Mouse (Mus musculus): Measurements from ENCODE around the gene Phf7. TPM values are rescaled to one million over a fixed set of nuclear protein-coding genes. Genes with fewer than 3 reads are reported as not detected.

The Phf7 gene
- polyA plus RNA-seq, 1 experiment from 2014 or later = 8.6 TPM

- Histone ChIP-seq H3K4me3 (ENCODE audit: low read depth, low read length) (no peak overlapping the region), H3K36me3 (ENCODE audit: control insufficient read depth, insufficient read depth) (peaks cover 6% of the 10 kb centered on the region; the same call in 1 of the 2 replicates), H3K9me3 (ENCODE audit: control insufficient read depth) (no peaks in the 10 kb centered on the region), H3K9ac (ENCODE audit: low read depth, low read length) (no peak overlapping the region), H3K4me2 (replicated peaks; ENCODE audit: low read depth) (no peak overlapping the region), H3K27me3 (replicated peaks; ENCODE audit: control insufficient read depth, insufficient read depth, low read length) (no peaks in the 10 kb centered on the region), H3K4me1 (replicated peaks; ENCODE audit: control insufficient read depth, insufficient read depth, low read length) (no peaks in the 10 kb centered on the region), H3K27ac (ENCODE audit: low read depth, low read length) (no peak overlapping the region)
- ATAC-seq = no peak
- TF ChIP-seq CTCF (IDR thresholded peaks at IDR 0.05; ENCODE audit: low read depth) = peak; percentile 96
- WGBS = 15% methylated on average over 11 of the region's 11 CpGs
Measured at GRCm38 (mm10) chr14:31233996-31234591, 17.0 kb downstream of the Phf7 start.

DNA sequence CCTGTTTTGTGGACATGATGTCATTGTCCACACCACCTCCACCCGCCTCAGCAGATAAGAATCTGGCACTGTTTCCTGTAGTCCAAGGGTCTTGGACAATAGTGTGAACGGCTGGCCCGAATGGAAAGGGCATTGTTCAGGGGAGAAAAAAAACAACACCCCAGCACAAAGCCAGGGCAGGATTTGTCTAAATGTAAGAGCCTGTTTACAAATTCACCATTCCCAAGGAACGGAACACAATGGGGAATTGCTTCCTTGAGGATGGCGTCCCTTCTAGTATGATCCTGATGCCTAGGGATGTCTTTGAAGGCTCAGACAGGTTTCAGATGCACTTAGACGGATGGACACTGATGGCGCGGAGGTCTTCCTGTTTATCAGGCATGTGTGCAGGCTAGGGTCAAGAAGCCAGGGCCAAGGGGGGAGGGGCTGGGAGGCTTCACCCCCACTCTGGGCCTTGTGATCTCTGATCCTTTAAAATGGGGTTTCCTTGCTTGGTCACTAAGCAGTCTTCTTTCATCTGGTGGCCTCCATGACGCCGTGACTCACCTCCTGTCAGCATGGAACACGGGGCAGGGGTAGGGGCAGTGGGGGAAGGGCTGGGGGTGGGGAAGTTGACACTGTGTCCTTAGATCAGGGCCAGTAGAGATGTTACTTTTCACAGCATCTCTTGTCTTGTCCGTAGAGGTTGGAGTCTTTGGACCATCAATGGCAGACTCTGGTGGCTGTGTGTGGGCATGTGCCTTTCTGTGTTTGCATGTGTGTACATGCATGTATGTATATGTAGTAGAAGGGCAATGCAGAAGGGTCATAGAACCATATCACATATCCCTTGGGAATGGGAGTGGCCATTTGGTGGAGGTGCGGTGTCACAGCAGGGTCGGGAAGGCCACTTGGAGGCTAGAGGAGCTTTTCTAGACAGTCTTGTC, 17.8 kb downstream of the Phf7 start:
- Histone ChIP-seq H3K4me2 (replicated peaks; ENCODE audit: low read depth) (no peak overlapping the region), H3K27ac (ENCODE audit: low read depth, low read length) (peak overlapping the region; percentile 21; the same call in 1 of the 2 replicates), H3K36me3 (ENCODE audit: control insufficient read depth, insufficient read depth) (peaks cover 6% of the 10 kb centered on the region; the same call in 1 of the 2 replicates), H3K9me3 (ENCODE audit: control insufficient read depth) (no peaks in the 10 kb centered on the region), H3K4me3 (ENCODE audit: low read depth, low read length) (no peak overlapping the region), H3K9ac (ENCODE audit: low read depth, low read length) (no peak overlapping the region), H3K4me1 (replicated peaks; ENCODE audit: control insufficient read depth, insufficient read depth, low read length) (no peaks in the 10 kb centered on the region), H3K27me3 (replicated peaks; ENCODE audit: control insufficient read depth, insufficient read depth, low read length) (no peaks in the 10 kb centered on the region)
- ATAC-seq = no peak
- no peak for TF ChIP-seq CTCF (IDR thresholded peaks at IDR 0.05; ENCODE audit: low read depth)
- 70% methylated on average over 14 of the region's 14 CpGs for WGBS

DNA sequence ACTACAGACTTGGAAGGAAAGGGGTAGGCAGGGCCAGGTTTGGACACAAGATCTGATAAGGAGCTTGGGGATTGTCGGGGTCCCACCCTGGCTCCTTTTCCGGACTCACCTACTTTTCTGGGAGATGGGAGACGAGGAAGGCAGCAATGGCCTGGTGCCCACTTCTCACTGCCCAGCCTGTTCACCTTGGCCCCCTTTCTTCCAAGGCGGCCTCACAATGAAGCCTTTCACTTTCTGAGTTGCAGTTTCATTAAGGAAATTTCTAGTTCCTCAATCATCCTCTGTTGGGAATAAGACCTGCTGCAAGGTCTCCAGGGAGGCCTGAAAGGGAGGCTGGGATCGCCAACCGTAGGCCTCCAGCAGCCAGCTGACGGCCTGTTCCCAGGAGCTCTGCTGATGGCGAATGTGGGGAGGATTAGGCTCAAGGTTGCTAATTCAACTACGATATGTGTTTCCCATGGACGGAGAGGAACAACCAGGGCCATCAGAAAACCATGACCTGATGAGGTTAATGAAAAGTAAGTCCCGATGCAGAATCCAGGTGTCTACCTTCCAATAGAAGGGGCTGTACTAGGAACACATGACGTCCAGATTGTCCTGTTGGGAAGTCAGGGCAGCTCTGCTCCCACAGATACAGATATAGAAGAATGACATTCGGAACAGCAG, 18.6 kb downstream of the Phf7 start:
- H3K27ac ChIP-seq (ENCODE audit: low read depth, low read length) = no peak overlapping the region
- H3K4me2 ChIP-seq (replicated peaks; ENCODE audit: low read depth) = no peak overlapping the region
- TF ChIP-seq CTCF (IDR thresholded peaks at IDR 0.05; ENCODE audit: low read depth) = no peak
- 77% methylated on average over 13 of the region's 13 CpGs for WGBS
- H3K36me3 ChIP-seq (ENCODE audit: control insufficient read depth, insufficient read depth) = peaks cover under 1% of the 10 kb centered on the region; the same call in 1 of the 2 replicates
- H3K4me3 ChIP-seq (ENCODE audit: low read depth, low read length) = no peak overlapping the region
- ATAC-seq = no peak
- H3K27me3 ChIP-seq (replicated peaks; ENCODE audit: control insufficient read depth, insufficient read depth, low read length) = no peaks in the 10 kb centered on the region
- no peaks in the 10 kb centered on the region for H3K4me1 ChIP-seq (replicated peaks; ENCODE audit: control insufficient read depth, insufficient read depth, low read length)
- H3K9me3 ChIP-seq (ENCODE audit: control insufficient read depth) = no peaks in the 10 kb centered on the region
- no peak overlapping the region for H3K9ac ChIP-seq (ENCODE audit: low read depth, low read length)

- Histone ChIP-seq H3K9me3 (ENCODE audit: control insufficient read depth) (no peaks in the 10 kb centered on the region), H3K27ac (ENCODE audit: low read depth, low read length) (no peak overlapping the region), H3K27me3 (replicated peaks; ENCODE audit: control insufficient read depth, insufficient read depth, low read length) (no peaks in the 10 kb centered on the region), H3K9ac (ENCODE audit: low read depth, low read length) (no peak overlapping the region), H3K36me3 (ENCODE audit: control insufficient read depth, insufficient read depth) (no peaks in the 10 kb centered on the region), H3K4me3 (ENCODE audit: low read depth, low read length) (no peak overlapping the region), H3K4me1 (replicated peaks; ENCODE audit: control insufficient read depth, insufficient read depth, low read length) (no peaks in the 10 kb centered on the region), H3K4me2 (replicated peaks; ENCODE audit: low read depth) (no peak overlapping the region)
- no peak for ATAC-seq
- 60% methylated on average over 8 of the region's 8 CpGs for WGBS
- TF ChIP-seq CTCF (IDR thresholded peaks at IDR 0.05; ENCODE audit: low read depth) = no peak
Measured at GRCm38 (mm10) chr14:31230442-31230841, 20.7 kb downstream of the Phf7 start.

GRCm38 (mm10) chr14:31228234-31228633, 22.9 kb downstream of the Phf7 start:
- no peaks in the 10 kb centered on the region for H3K27me3 ChIP-seq (replicated peaks; ENCODE audit: control insufficient read depth, insufficient read depth, low read length)
- TF ChIP-seq CTCF (IDR thresholded peaks at IDR 0.05; ENCODE audit: low read depth) = no peak
- no peaks in the 10 kb centered on the region for H3K36me3 ChIP-seq (ENCODE audit: control insufficient read depth, insufficient read depth)
- H3K9me3 ChIP-seq (ENCODE audit: control insufficient read depth) = no peaks in the 10 kb centered on the region
- ATAC-seq = no peak
- no peak overlapping the region for H3K4me2 ChIP-seq (replicated peaks; ENCODE audit: low read depth)
- no peaks in the 10 kb centered on the region for H3K4me1 ChIP-seq (replicated peaks; ENCODE audit: control insufficient read depth, insufficient read depth, low read length)
- 59% methylated on average over 6 of the region's 6 CpGs for WGBS
- no peak overlapping the region for H3K4me3 ChIP-seq (ENCODE audit: low read depth, low read length)
- no peak overlapping the region for H3K27ac ChIP-seq (ENCODE audit: low read depth, low read length)
- H3K9ac ChIP-seq (ENCODE audit: low read depth, low read length) = no peak overlapping the region

DNA sequence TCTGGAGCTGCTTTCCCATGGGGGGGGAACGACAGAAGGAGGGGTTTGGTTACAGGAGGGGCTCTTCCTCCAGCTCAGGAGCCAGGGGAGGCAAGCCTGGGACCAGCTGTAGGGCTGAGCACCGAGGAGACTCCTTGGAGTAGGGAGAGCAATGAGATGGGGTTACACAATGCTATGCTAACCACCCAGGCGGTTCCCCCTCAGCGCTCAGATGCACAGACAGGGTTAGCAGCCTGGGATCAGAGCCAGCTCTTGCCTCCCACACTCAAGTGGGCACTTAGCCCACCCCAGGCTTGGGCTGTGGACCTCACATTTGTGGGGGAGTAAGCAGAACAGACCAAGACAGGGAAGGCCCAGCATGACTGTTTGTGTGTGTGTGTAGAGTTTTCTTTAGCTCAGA, 24.1 kb downstream of the Phf7 start:
- no peak overlapping the region for H3K9ac ChIP-seq (ENCODE audit: low read depth, low read length)
- no peak for ATAC-seq
- TF ChIP-seq CTCF (IDR thresholded peaks at IDR 0.05; ENCODE audit: low read depth) = no peak
- no peaks in the 10 kb centered on the region for H3K4me1 ChIP-seq (replicated peaks; ENCODE audit: control insufficient read depth, insufficient read depth, low read length)
- 58% methylated on average over 4 of the region's 4 CpGs for WGBS
- no peak overlapping the region for H3K4me3 ChIP-seq (ENCODE audit: low read depth, low read length)
- H3K27me3 ChIP-seq (replicated peaks; ENCODE audit: control insufficient read depth, insufficient read depth, low read length) = no peaks in the 10 kb centered on the region
- H3K4me2 ChIP-seq (replicated peaks; ENCODE audit: low read depth) = no peak overlapping the region
- H3K36me3 ChIP-seq (ENCODE audit: control insufficient read depth, insufficient read depth) = no peaks in the 10 kb centered on the region
- H3K27ac ChIP-seq (ENCODE audit: low read depth, low read length) = no peak overlapping the region
- H3K9me3 ChIP-seq (ENCODE audit: control insufficient read depth) = no peaks in the 10 kb centered on the region

Measured in intestine, postnatal 0 days (tissue).